Mouse (Mus musculus): ENCODE measurements around the gene Ocm. TPM values are rescaled to one million over a fixed set of nuclear protein-coding genes. Genes with fewer than 3 reads are reported as not detected.
"Not testable (repeated sequence)": the region's sequence is repeated elsewhere in the genome, so short reads cannot be mapped to it uniquely, and the experiment has no call there.

Ocm gene
- polyA plus RNA-seq, 1 experiment from 2014 or later, result not detected

- 77% methylated on average over 9 of the region's 9 CpGs for WGBS
- H3K9me3 ChIP-seq, result no peaks in the 10 kb centered on the region
- no peaks in the 10 kb centered on the region for H3K27me3 ChIP-seq
- ATAC-seq (ENCODE audit: low FRiP score), result no peak
- no peak overlapping the region for H3K27ac ChIP-seq
- H3K4me3 ChIP-seq, result no peak overlapping the region
- 0 out of 2 replicates have a peak, but pooled peaks cover 2% of the 10 kb centered on the region for H3K4me1 ChIP-seq (replicated peaks)
- no peak overlapping the region for H3K9ac ChIP-seq
- H3K36me3 ChIP-seq, result no peaks in the 10 kb centered on the region
- no peak overlapping the region for H3K4me2 ChIP-seq
Measured at GRCm38 (mm10) chr5:144039156-144039675, 12.7 kb upstream of the Ocm start.

GRCm38 (mm10) chr5:144036952-144037351 lies 10.5 kb upstream of the Ocm start:
- Histone ChIP-seq H3K9me3 (no peaks in the 10 kb centered on the region), H3K4me2 (no peak overlapping the region), H3K9ac (no peak overlapping the region), H3K27ac (no peak overlapping the region), H3K36me3 (no peaks in the 10 kb centered on the region), H3K27me3 (no peaks in the 10 kb centered on the region), H3K4me3 (no peak overlapping the region), H3K4me1 (replicated peaks) (0 out of 2 replicates have a peak, but pooled peaks cover 2% of the 10 kb centered on the region)
- 66% methylated on average over 17 of the region's 17 CpGs for WGBS
- no peak for ATAC-seq (ENCODE audit: low FRiP score)

- no peaks in the 10 kb centered on the region for H3K27me3 ChIP-seq
- H3K27ac ChIP-seq, result no peak overlapping the region
- no peak overlapping the region for H3K4me2 ChIP-seq
- no peak overlapping the region for H3K4me3 ChIP-seq
- no peaks in the 10 kb centered on the region for H3K4me1 ChIP-seq (replicated peaks)
- H3K9ac ChIP-seq, result no peak overlapping the region
- WGBS, result 88% methylated on average over 7 of the region's 7 CpGs
- H3K36me3 ChIP-seq, result no peaks in the 10 kb centered on the region
- no peaks in the 10 kb centered on the region for H3K9me3 ChIP-seq
- no peak for ATAC-seq (ENCODE audit: low FRiP score)
Measured at GRCm38 (mm10) chr5:144034567-144034966, 8.1 kb upstream of the Ocm start.

GRCm38 (mm10) chr5:144032491-144032890 lies 6.0 kb upstream of the Ocm start:
- ATAC-seq (ENCODE audit: low FRiP score), result no peak
- WGBS, result 86% methylated on average over 7 of the region's 7 CpGs
- no peaks in the 10 kb centered on the region for H3K4me1 ChIP-seq (replicated peaks)
- H3K27me3 ChIP-seq, result no peaks in the 10 kb centered on the region
- no peaks in the 10 kb centered on the region for H3K9me3 ChIP-seq
- no peak overlapping the region for H3K4me2 ChIP-seq
- H3K27ac ChIP-seq, result no peak overlapping the region
- H3K36me3 ChIP-seq, result no peaks in the 10 kb centered on the region
- no peak overlapping the region for H3K9ac ChIP-seq
- no peak overlapping the region for H3K4me3 ChIP-seq

DNA sequence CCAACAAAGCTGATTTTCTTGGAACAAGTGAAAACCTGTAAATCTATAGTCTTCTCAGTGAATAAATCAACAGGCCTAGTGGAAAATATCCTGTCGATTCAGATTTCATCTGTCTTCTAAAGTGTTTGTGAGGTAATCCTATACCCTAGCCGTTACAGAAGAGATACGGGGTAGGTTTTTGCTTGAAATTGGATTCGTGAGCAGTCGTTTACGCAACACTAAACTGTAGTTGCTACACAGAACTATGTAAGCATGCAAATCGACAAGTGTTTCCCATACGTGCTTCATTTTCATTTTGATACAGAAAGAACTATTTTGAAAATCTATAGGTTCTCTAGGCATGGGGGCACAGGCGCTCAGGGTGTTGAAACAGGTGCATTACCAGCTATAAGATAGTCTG lies 10.6 kb downstream of the Ocm start:
- H3K4me2 ChIP-seq, result no peak overlapping the region
- H3K27ac ChIP-seq, result no peak overlapping the region
- H3K9ac ChIP-seq, result no peak overlapping the region
- WGBS, result 92% methylated on average over 9 of the region's 9 CpGs
- no peak for ATAC-seq (ENCODE audit: low FRiP score)
- peaks cover 18% of the 10 kb centered on the region for H3K36me3 ChIP-seq
- H3K27me3 ChIP-seq, result no peaks in the 10 kb centered on the region
- peaks cover 10% of the 10 kb centered on the region for H3K4me1 ChIP-seq (replicated peaks)
- H3K9me3 ChIP-seq, result no peaks in the 10 kb centered on the region
- no peak overlapping the region for H3K4me3 ChIP-seq

GRCm38 (mm10) chr5:144015312-144015650 lies 11.2 kb downstream of the Ocm start:
- WGBS, result 86% methylated on average over 3 of the region's 3 CpGs
- no peak overlapping the region for H3K9ac ChIP-seq

GRCm38 (mm10) chr5:144014551-144015311 lies 11.7 kb downstream of the Ocm start, which contains the start of gene Ccz1:
Gene Ccz1, minus strand, starts transcription at chr5:144014877.
- H3K27ac ChIP-seq, result peak within 1 kb of the TSS; percentile 88
- 3% methylated on average over 46 of the region's 47 CpGs for WGBS
- H3K4me2 ChIP-seq, result peak within 1 kb of the TSS; percentile 58
- peaks cover 29% of the 10 kb centered on the region for H3K36me3 ChIP-seq
- H3K27me3 ChIP-seq, result no peaks in the 10 kb centered on the region
- peak within 1 kb of the TSS; percentile 87 for H3K9ac ChIP-seq
- peaks cover 10% of the 10 kb centered on the region for H3K4me1 ChIP-seq (replicated peaks)
- H3K9me3 ChIP-seq, result no peaks in the 10 kb centered on the region
- H3K4me3 ChIP-seq, result peak within 1 kb of the TSS; percentile 95
- ATAC-seq (ENCODE audit: low FRiP score), result peak; percentile 100

More at GRCm38 (mm10) chr5:144015312-144015650, 11.2 kb downstream of the Ocm start:
- ATAC-seq (ENCODE audit: low FRiP score), result no peak
- Histone ChIP-seq H3K4me1 (replicated peaks) (peaks cover 10% of the 10 kb centered on the region), H3K4me3 (peak overlapping the region; percentile 95), H3K27me3 (no peaks in the 10 kb centered on the region), H3K9me3 (no peaks in the 10 kb centered on the region), H3K4me2 (peak overlapping the region; percentile 58), H3K36me3 (peaks cover 24% of the 10 kb centered on the region), H3K27ac (peak overlapping the region; percentile 88; the same call in 1 of the 2 replicates)

GRCm38 (mm10) chr5:144013366-144014134 lies 12.9 kb downstream of the Ocm start:
- not testable (repeated sequence) for H3K9me3 ChIP-seq; H3K9ac ChIP-seq; H3K27me3 ChIP-seq; ATAC-seq (ENCODE audit: low FRiP score); H3K27ac ChIP-seq
- Histone ChIP-seq H3K4me1 (replicated peaks) (peaks cover 10% of the 10 kb centered on the region), H3K4me2 (peak overlapping the region; percentile 58), H3K36me3 (peaks cover 40% of the 10 kb centered on the region), H3K4me3 (peak overlapping the region; percentile 95)
- 76% methylated on average over 13 of the region's 13 CpGs for WGBS

DNA sequence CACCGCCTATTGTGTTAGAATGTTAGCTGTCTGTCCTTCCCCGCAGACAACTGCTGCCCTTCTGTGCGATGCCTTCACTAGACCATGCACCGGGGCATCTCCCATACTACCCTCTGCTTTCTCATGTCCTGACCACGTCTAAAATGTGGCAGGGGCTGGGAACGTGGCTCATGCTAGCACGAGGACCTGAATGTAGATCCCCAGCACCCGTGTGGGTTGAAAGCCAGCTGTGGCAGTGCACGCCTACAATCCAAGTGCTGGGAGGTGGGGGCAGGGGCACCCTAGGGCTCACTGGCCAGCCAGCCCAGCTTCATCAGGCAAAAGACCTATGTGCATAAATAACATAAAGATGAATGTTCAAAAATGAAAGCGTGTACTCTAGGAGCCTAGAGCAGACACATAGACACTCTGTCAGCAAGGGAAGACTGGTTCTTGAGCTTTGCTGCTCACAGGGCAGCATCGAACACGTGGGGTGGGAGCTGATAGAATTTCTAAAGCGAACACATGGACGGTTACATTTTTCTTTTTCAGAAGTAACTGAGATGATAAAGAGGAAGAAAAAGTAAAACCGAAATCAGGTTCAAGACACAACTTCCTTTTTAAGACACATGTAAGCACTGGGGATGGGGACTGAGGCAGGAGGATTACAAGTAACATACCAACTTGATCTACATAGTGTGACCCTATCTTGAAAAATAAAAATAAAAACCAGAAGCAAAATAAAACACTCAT lies 23.8 kb downstream of the Ocm start:
- Histone ChIP-seq H3K9ac (no peak overlapping the region), H3K27me3 (no peaks in the 10 kb centered on the region), H3K4me2 (no peak overlapping the region), H3K9me3 (no peaks in the 10 kb centered on the region), H3K27ac (no peak overlapping the region), H3K36me3 (peaks cover 95% of the 10 kb centered on the region), H3K4me3 (no peak overlapping the region), H3K4me1 (replicated peaks) (no peaks in the 10 kb centered on the region)
- no peak for ATAC-seq (ENCODE audit: low FRiP score)
- 92% methylated on average over 15 of the region's 15 CpGs for WGBS

DNA sequence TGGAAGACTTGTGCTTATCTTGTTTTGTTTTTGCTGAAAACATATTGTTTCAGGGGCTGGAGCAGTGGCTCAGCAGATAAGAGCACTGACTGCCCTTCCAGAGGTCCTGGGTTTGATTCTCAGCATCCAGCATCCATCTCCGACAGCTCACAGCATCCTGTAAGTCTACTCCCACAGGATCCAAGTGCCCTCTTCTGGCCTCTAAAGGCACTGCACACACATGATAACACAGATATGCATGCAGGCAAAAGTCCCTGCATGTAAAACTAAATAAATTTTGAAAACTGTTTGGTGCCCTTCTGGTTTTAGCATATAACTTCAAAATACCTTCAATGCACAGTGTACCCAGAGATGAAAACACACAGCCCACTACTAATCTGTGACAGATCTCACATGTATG lies 27.1 kb downstream of the Ocm start:
- Histone ChIP-seq H3K4me1 (replicated peaks) (no peaks in the 10 kb centered on the region), H3K4me3 (no peak overlapping the region), H3K9ac (no peak overlapping the region), H3K27me3 (no peaks in the 10 kb centered on the region), H3K9me3 (no peaks in the 10 kb centered on the region), H3K27ac (no peak overlapping the region), H3K36me3 (peaks cover 100% of the 10 kb centered on the region), H3K4me2 (no peak overlapping the region)
- WGBS, result 92% methylated on average over 1 of the region's 1 CpGs
- no peak for ATAC-seq (ENCODE audit: low FRiP score)

- Histone ChIP-seq H3K27ac (no peak overlapping the region), H3K4me3 (no peak overlapping the region), H3K4me2 (no peak overlapping the region), H3K4me1 (replicated peaks) (no peaks in the 10 kb centered on the region), H3K27me3 (no peaks in the 10 kb centered on the region), H3K9me3 (no peaks in the 10 kb centered on the region), H3K9ac (no peak overlapping the region), H3K36me3 (peaks cover 100% of the 10 kb centered on the region)
- 81% methylated on average over 11 of the region's 11 CpGs for WGBS
- no peak for ATAC-seq (ENCODE audit: low FRiP score)
Measured at GRCm38 (mm10) chr5:143994632-143995365, 31.7 kb downstream of the Ocm start.
